Mouse (Mus musculus): ENCODE results near the gene Afap1l2.

DNA sequence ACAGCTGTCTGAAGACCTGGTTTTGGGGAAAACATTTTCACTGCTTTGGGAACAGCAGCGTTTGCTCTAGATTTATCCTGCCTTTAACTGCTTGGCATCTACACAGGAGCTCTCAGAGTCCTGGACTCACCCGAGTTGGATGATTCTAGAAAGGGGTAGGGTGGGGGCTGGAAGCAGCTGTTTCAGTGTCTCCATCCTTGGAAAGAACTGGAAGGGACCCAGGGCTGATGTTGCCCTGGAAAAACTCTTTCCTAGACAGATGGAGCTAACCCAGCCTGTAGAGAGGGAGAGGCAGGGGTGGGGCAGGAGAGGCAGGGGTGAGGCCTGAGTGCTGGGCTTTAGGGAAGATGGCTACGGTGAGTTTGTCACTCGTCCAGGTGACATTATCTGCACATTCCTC, 23.8 kb downstream of the Afap1l2 start:
- TF ChIP-seq POLR2A (IDR thresholded peaks at IDR 0.05; ENCODE audit: low read depth, low read length): no peak
- TF ChIP-seq CTCF (IDR thresholded peaks at IDR 0.05; ENCODE audit: extremely low read depth, insufficient read depth, insufficient read length, insufficient replicate concordance): no peak
